7 mouse cellular contexts compared by ENCODE assay signal in the genomic region with DNA sequence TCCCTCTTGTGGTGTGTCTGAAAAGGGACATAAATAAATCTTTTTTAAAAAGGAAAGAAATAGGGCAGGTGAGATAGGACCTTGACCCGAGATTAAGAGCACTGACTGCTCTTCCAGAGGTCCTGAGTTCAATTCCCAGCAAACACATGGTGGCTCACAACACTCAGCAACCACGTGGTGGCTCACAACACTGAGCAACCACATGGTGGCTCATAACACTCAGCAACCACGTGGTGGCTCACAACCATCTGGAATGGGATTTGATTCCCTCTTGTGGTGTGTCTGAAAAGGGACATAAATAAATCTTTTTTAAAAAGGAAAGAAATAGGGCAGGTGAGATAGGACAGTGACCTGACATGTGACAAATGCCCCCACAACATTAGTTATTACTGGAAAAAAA. TPM values are rescaled to one million over a fixed set of nuclear protein-coding genes. Genes with fewer than 3 reads are reported as not detected.
A peak's percentile ranks its signal among the peaks of the same experiment; 100 is the strongest.
DNase-seq lines count a peak whose midpoint lies in the region; ATAC-seq and TF ChIP-seq lines count a peak whose summit lies in the region.
"Not testable (repeated sequence)": the region's sequence is repeated elsewhere in the genome, so short reads cannot be mapped to it uniquely, and the experiment has no call there.

No protein-coding gene starts in this region.

- not testable (repeated sequence) for TF ChIP-seq CTCF in G1E (IDR thresholded peaks at IDR 0.05; ENCODE audit: low read depth, low read length)
- TF ChIP-seq CTCF in hindbrain, postnatal 0 days (IDR thresholded peaks at IDR 0.05; ENCODE audit: low read depth), result peak; percentile 35
- peak; percentile 55 for TF ChIP-seq CTCF in liver, postnatal 0 days (IDR thresholded peaks at IDR 0.05; ENCODE audit: low read depth)
- peak; percentile 46 for TF ChIP-seq CTCF in midbrain, postnatal 0 days (IDR thresholded peaks at IDR 0.05)

- ATAC-seq in G1E (ENCODE audit: extremely low read depth, insufficient number of reproducible peaks, low FRiP score, poor library complexity, severe bottlenecking), result peak; percentile 22; the same call in 1 of the 2 replicates
- ATAC-seq in forebrain, embryonic 14.5 days; hindbrain, postnatal 0 days; midbrain, postnatal 0 days (ENCODE audit: low FRiP score): not testable (repeated sequence)
- peak; percentile 56; the same call in 1 of the 2 replicates for ATAC-seq in liver, postnatal 0 days

- H3K4me1 ChIP-seq in G1E (ENCODE audit: insufficient read depth, low read depth, low read length); forebrain, embryonic 14.5 days (ENCODE audit: control insufficient read depth, insufficient read depth, low read length); hindbrain, postnatal 0 days (ENCODE audit: insufficient read depth, low read length); liver, postnatal 0 days (ENCODE audit: insufficient read depth); midbrain, postnatal 0 days (ENCODE audit: insufficient read depth, low read length): not testable (repeated sequence)

- H3K4me2 ChIP-seq in forebrain, embryonic 14.5 days (ENCODE audit: low read length); hindbrain, postnatal 0 days (ENCODE audit: low read depth, low read length); liver, postnatal 0 days (ENCODE audit: low read depth, low read length); midbrain, postnatal 0 days (ENCODE audit: low read depth, low read length, poor library complexity, severe bottlenecking): not testable (repeated sequence)

- not testable (repeated sequence) for H3K4me3 ChIP-seq in G1E (ENCODE audit: low read depth, low read length); forebrain, embryonic 14.5 days (ENCODE audit: low read depth, low read length); hindbrain, postnatal 0 days (ENCODE audit: low read length); liver, postnatal 0 days (ENCODE audit: low read depth, low read length); midbrain, postnatal 0 days (ENCODE audit: low read depth, low read length)

- H3K9ac ChIP-seq in forebrain, embryonic 14.5 days (ENCODE audit: low read length); hindbrain, postnatal 0 days (replicated peaks; ENCODE audit: low read length); liver, postnatal 0 days (replicated peaks); midbrain, postnatal 0 days (replicated peaks; ENCODE audit: low read length, poor library complexity, severe bottlenecking): not testable (repeated sequence)

- 23% methylated on average over 3 of the region's 3 CpGs for WGBS in forebrain, embryonic 14.5 days
- 26% methylated on average over 3 of the region's 3 CpGs for WGBS in hindbrain, postnatal 0 days
- WGBS in liver, postnatal 0 days (ENCODE audit: insufficient replicate concordance), result 14% methylated on average over 3 of the region's 3 CpGs
- 31% methylated on average over 3 of the region's 3 CpGs for whole genome bisulfite sequencing in midbrain, postnatal 0 days

- H3K27ac ChIP-seq in forebrain, embryonic 14.5 days (ENCODE audit: low read depth, low read length); hindbrain, postnatal 0 days; liver, postnatal 0 days (ENCODE audit: low read depth); midbrain, postnatal 0 days (ENCODE audit: low read depth, low read length): not testable (repeated sequence)

- not testable (repeated sequence) for TF ChIP-seq EP300 in liver, postnatal 0 days (IDR thresholded peaks at IDR 0.05; ENCODE audit: low read depth)

- peaks cover 30% of the 10 kb centered on the region for H3K36me3 ChIP-seq in G1E (replicated peaks)
- H3K36me3 ChIP-seq in forebrain, embryonic 14.5 days (ENCODE audit: control insufficient read depth, insufficient read depth, low read length); hindbrain, postnatal 0 days (ENCODE audit: insufficient read depth, low read length); liver, postnatal 0 days (replicated peaks; ENCODE audit: insufficient read depth, low read length); midbrain, postnatal 0 days (ENCODE audit: insufficient read depth, low read length): not testable (repeated sequence)

- not testable (repeated sequence) for H3K9me3 ChIP-seq in G1E (replicated peaks); forebrain, embryonic 14.5 days (replicated peaks; ENCODE audit: control insufficient read depth, low read length); hindbrain, postnatal 0 days (ENCODE audit: low read length); liver, postnatal 0 days (ENCODE audit: low read length); midbrain, postnatal 0 days (ENCODE audit: low read length)

- not testable (repeated sequence) for DNase-seq in G1E (ENCODE audit: low spot score)
- peak; percentile 25 for DNase-seq in brain, adult 2 months (ENCODE audit: low read depth, low spot score)
- DNase-seq in forebrain, embryonic 14.5 days (ENCODE audit: low spot score), result peak; percentile 35
- peak; percentile 30 for DNase-seq in hindbrain, postnatal 0 days (ENCODE audit: low spot score)
- peak; percentile 19 to 45 for DNase-seq in kidney, postnatal 25 days
- peak; percentile 14 for DNase-seq in liver, postnatal 0 days
- DNase-seq in midbrain, postnatal 0 days (ENCODE audit: low spot score), result peak; percentile 28

- H3K27me3 ChIP-seq in G1E (ENCODE audit: insufficient read depth, low read length); forebrain, embryonic 14.5 days (replicated peaks; ENCODE audit: control insufficient read depth, insufficient read depth, low read length); hindbrain, postnatal 0 days (ENCODE audit: insufficient read depth, low read length); liver, postnatal 0 days (ENCODE audit: insufficient read depth, low read length); midbrain, postnatal 0 days (ENCODE audit: insufficient read depth, low read length): not testable (repeated sequence)

RNA-seq across cellular contexts. Expression of gene Hprt, which starts 36.3 kb away (rescaled TPM):
- total RNA-seq in G1E (2014; fragmentation: Nextera tagmentation) (184 and 206 TPM in 2 replicates), G1E (2017) (412 and 435 TPM in 2 replicates)
- 7.2 and 13.1 TPM in 2 replicates for polyA plus RNA-seq in G1E (2012)
- polyA plus RNA-seq in forebrain, embryonic 14.5 days (2014; fragmentation: Nextera tagmentation; extraction: Ambion mirVana), result 87.9 and 93.1 TPM in 2 replicates
- total RNA-seq in hindbrain, postnatal 0 days (2014; rRNA removed), result 36.5 and 37.0 TPM in 2 replicates
- polyA plus RNA-seq in hindbrain, postnatal 0 days (2015; fragmentation: Nextera tagmentation; extraction: Ambion mirVana), result 213 and 221 TPM in 2 replicates
- polyA plus RNA-seq in liver, postnatal 0 days (2015; fragmentation: Nextera tagmentation; extraction: Ambion mirVana), result 198 and 204 TPM in 2 replicates
- 46.5 and 66.8 TPM in 2 replicates for total RNA-seq in midbrain, postnatal 0 days (2014; rRNA removed)
- polyA plus RNA-seq in midbrain, postnatal 0 days (2015; fragmentation: Nextera tagmentation; extraction: Ambion mirVana), result 179 and 183 TPM in 2 replicates
